Mouse (Mus musculus): Measurements from ENCODE around the gene Shroom3.

Gene Shroom3

GRCm38 (mm10) chr5:92808503-92809415, 125.5 kb downstream of the Shroom3 start:
- no peak for DNase-seq (ENCODE audit: low spot score)

- no peak for DNase-seq (ENCODE audit: low spot score)
Observed at GRCm38 (mm10) chr5:92809416-92809750, 126.1 kb downstream of the Shroom3 start.

GRCm38 (mm10) chr5:92810922-92811533, 127.8 kb downstream of the Shroom3 start:
- DNase-seq (ENCODE audit: low spot score), result no peak

GRCm38 (mm10) chr5:92811761-92812160, 128.5 kb downstream of the Shroom3 start:
- DNase-seq (ENCODE audit: low spot score), result no peak

GRCm38 (mm10) chr5:92812936-92813335, 129.7 kb downstream of the Shroom3 start:
- no peak for DNase-seq (ENCODE audit: low spot score)

- no peak for DNase-seq (ENCODE audit: low spot score)
Observed at GRCm38 (mm10) chr5:92813562-92813961, 130.3 kb downstream of the Shroom3 start.

GRCm38 (mm10) chr5:92814621-92815020, 131.4 kb downstream of the Shroom3 start:
- no peak for DNase-seq (ENCODE audit: low spot score)

- DNase-seq (ENCODE audit: low spot score), result no peak
Observed at GRCm38 (mm10) chr5:92817122-92817822, 134.0 kb downstream of the Shroom3 start.

- DNase-seq (ENCODE audit: low spot score), result no peak
Observed at GRCm38 (mm10) chr5:92821370-92821769, 138.1 kb downstream of the Shroom3 start.

GRCm38 (mm10) chr5:92823495-92823894, 140.3 kb downstream of the Shroom3 start:
- no peak for DNase-seq (ENCODE audit: low spot score)

- DNase-seq (ENCODE audit: low spot score), result no peak
Observed at GRCm38 (mm10) chr5:92824304-92825009, 141.2 kb downstream of the Shroom3 start.

- DNase-seq (ENCODE audit: low spot score), result no peak
Observed at GRCm38 (mm10) chr5:92830391-92830790, 147.2 kb downstream of the Shroom3 start.

GRCm38 (mm10) chr5:92834513-92834912, 151.3 kb downstream of the Shroom3 start:
- no peak for DNase-seq (ENCODE audit: low spot score)

- DNase-seq (ENCODE audit: low spot score), result no peak
Observed at GRCm38 (mm10) chr5:92837311-92837710, 154.1 kb downstream of the Shroom3 start.

GRCm38 (mm10) chr5:92838351-92838784, 155.1 kb downstream of the Shroom3 start:
- no peak for DNase-seq (ENCODE audit: low spot score)

- DNase-seq (ENCODE audit: low spot score), result no peak
Observed at GRCm38 (mm10) chr5:92839314-92839713, 156.1 kb downstream of the Shroom3 start.

- no peak for DNase-seq (ENCODE audit: low spot score)
Observed at GRCm38 (mm10) chr5:92841474-92841873, 158.2 kb downstream of the Shroom3 start.

GRCm38 (mm10) chr5:92842417-92842816, 159.2 kb downstream of the Shroom3 start:
- no peak for DNase-seq (ENCODE audit: low spot score)

- DNase-seq (ENCODE audit: low spot score), result no peak
Observed at GRCm38 (mm10) chr5:92842881-92843280, 159.6 kb downstream of the Shroom3 start.

GRCm38 (mm10) chr5:92843850-92844785, 160.9 kb downstream of the Shroom3 start:
- no peak for DNase-seq (ENCODE audit: low spot score)

GRCm38 (mm10) chr5:92849743-92850142, 166.5 kb downstream of the Shroom3 start:
- DNase-seq (ENCODE audit: low spot score), result no peak
